Mouse (Mus musculus): ENCODE data around the gene Galnt7. TPM values are rescaled to one million over a fixed set of nuclear protein-coding genes. Genes with fewer than 3 reads are reported as not detected.

Galnt7 gene
- polyA plus RNA-seq, 1 experiment from 2014 or later, result 3.7 TPM

DNA sequence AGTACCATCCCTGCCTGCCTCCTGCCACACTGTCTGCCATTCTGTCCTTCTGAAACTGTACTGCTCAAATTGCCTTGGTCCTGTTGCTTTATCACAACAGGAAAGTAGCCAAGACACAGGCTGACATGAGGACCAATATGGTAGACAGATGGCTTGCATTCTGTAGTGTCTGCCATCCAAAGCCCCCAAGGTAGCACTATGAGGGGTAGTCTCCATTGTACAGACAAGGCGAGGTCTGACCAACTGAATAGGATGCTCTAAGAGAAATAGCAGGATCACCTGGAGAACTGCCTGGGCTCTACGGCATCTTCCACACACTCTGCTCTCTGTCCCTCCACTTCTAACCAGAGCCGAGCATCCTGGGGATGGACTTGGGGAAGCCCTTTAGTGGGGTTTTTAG lies 29.8 kb downstream of the Galnt7 start:
- no peak for ATAC-seq (ENCODE audit: low read depth)

DNA sequence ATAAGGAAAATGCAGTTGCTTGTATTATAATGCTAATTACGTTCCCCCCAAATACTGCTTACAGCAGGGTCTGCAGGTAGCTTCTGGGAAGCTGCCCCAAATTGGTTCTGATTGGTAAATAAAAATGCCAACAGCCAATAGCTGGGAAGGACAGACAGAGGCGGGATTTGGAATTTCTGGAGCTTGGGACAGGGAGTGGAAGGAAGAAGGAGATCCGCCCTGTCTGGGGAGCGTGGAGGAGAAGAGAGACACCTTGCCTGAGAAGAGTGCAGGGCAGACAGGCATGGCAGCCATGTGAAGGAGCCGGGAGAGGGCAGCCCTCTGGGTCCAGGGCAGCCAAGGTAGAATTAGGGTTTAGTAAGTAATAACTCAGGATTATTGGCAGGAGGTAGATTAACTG lies 35.9 kb downstream of the Galnt7 start:
- H3K9me3 ChIP-seq (replicated peaks; ENCODE audit: control insufficient read depth, low read length), result no peaks in the 10 kb centered on the region
- H3K27ac ChIP-seq (ENCODE audit: low read length), result no peak overlapping the region
- no peak overlapping the region for H3K4me3 ChIP-seq (ENCODE audit: low read depth, low read length)
- no peaks in the 10 kb centered on the region for H3K36me3 ChIP-seq (ENCODE audit: control insufficient read depth, insufficient read depth)
- no peaks in the 10 kb centered on the region for H3K4me1 ChIP-seq (ENCODE audit: control insufficient read depth, low read depth, low read length)
- H3K27me3 ChIP-seq (ENCODE audit: control insufficient read depth, insufficient read depth, low read depth, low read length), result no peaks in the 10 kb centered on the region
- no peak for ATAC-seq (ENCODE audit: low read depth)
- no peak overlapping the region for H3K4me2 ChIP-seq (ENCODE audit: low read depth, low read length)
- WGBS (ENCODE audit: insufficient replicate concordance), result 70% methylated on average over 5 of the region's 5 CpGs
- H3K9ac ChIP-seq (ENCODE audit: low read depth, low read length), result no peak overlapping the region

More for the DNA sequence above, 29.8 kb downstream of the Galnt7 start:
- no peak overlapping the region for H3K9ac ChIP-seq (ENCODE audit: low read depth, low read length)
- no peaks in the 10 kb centered on the region for H3K9me3 ChIP-seq (replicated peaks; ENCODE audit: control insufficient read depth, low read length)
- WGBS (ENCODE audit: insufficient replicate concordance), result 75% methylated on average over 3 of the region's 3 CpGs
- H3K27me3 ChIP-seq (ENCODE audit: control insufficient read depth, insufficient read depth, low read depth, low read length), result no peaks in the 10 kb centered on the region
- H3K27ac ChIP-seq (ENCODE audit: low read length), result no peak overlapping the region
- H3K4me1 ChIP-seq (ENCODE audit: control insufficient read depth, low read depth, low read length), result no peaks in the 10 kb centered on the region
- H3K36me3 ChIP-seq (ENCODE audit: control insufficient read depth, insufficient read depth), result no peaks in the 10 kb centered on the region
- no peak overlapping the region for H3K4me3 ChIP-seq (ENCODE audit: low read depth, low read length)
- H3K4me2 ChIP-seq (ENCODE audit: low read depth, low read length), result no peak overlapping the region

DNA sequence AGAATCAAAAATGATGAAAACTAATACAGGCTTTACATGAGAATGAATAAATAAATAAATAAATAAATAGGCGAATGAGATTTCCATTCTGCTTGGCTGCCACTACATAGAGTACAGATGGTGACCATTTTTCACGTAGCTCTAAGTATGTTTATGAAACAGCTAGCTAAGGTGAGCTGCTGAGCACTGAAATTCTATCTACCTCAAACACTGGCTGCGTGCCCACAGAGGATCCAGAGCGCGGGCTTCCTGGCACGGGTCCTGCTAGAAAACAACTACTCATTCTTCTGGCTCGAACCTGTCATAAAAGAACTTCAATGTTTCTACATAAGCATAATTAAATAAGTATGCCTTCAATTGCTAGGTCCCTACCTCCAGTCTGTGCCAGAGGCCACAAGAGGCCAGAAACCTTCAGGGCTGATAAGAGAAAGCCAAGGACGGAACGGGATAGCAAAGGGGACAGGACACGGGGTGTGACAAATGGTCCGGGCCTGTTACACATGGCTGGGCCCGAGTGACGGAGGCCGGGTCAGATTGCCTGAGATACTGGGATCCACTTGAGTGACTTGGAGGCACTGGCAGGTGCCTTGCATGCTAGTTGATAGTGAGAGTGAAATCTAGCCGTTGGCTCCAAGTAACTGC lies 37.7 kb downstream of the Galnt7 start:
- Histone ChIP-seq H3K4me1 (ENCODE audit: control insufficient read depth, low read depth, low read length) (no peaks in the 10 kb centered on the region; the same call in 1 of the 2 replicates), H3K9me3 (replicated peaks; ENCODE audit: control insufficient read depth, low read length) (no peaks in the 10 kb centered on the region), H3K4me2 (ENCODE audit: low read depth, low read length) (no peak overlapping the region), H3K27me3 (ENCODE audit: control insufficient read depth, insufficient read depth, low read depth, low read length) (no peaks in the 10 kb centered on the region), H3K27ac (ENCODE audit: low read length) (no peak overlapping the region), H3K4me3 (ENCODE audit: low read depth, low read length) (no peak overlapping the region), H3K36me3 (ENCODE audit: control insufficient read depth, insufficient read depth) (no peaks in the 10 kb centered on the region), H3K9ac (ENCODE audit: low read depth, low read length) (no peak overlapping the region)
- ATAC-seq (ENCODE audit: low read depth), result no peak
- 68% methylated on average over 15 of the region's 15 CpGs for WGBS (ENCODE audit: insufficient replicate concordance)

DNA sequence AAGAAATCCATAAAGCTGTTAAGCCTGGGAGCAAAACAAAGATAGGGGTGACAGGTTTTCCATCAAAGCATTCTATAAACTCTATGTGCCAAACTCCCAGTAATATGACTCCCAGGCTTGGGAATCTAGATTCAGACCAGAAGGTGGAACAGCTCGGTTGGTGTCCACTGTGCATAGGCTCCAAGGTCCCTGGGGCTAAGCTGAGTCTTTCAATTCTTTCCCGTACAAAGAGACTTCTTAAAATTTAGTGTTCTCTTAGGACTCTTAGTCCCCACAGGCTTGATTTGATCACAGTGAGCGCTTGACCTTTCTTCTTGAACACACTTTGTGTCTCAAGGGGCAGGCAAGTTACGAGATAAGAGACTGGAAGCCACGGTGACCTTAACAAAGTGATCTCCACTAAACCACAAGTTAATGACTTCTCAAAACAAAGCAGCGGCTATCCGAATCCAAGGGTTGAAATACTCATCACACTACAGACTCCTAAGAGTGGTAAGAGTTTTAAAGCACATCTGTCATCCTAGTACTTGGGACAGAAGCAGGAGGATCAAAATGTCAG lies 41.3 kb downstream of the Galnt7 start:
- no peaks in the 10 kb centered on the region for H3K9me3 ChIP-seq (replicated peaks; ENCODE audit: control insufficient read depth, low read length)
- H3K4me1 ChIP-seq (ENCODE audit: control insufficient read depth, low read depth, low read length), result no peaks in the 10 kb centered on the region; the same call in 1 of the 2 replicates
- H3K36me3 ChIP-seq (ENCODE audit: control insufficient read depth, insufficient read depth), result no peaks in the 10 kb centered on the region
- no peaks in the 10 kb centered on the region for H3K27me3 ChIP-seq (ENCODE audit: control insufficient read depth, insufficient read depth, low read depth, low read length)
- H3K27ac ChIP-seq (ENCODE audit: low read length), result no peak overlapping the region
- no peak overlapping the region for H3K4me2 ChIP-seq (ENCODE audit: low read depth, low read length)
- no peak overlapping the region for H3K4me3 ChIP-seq (ENCODE audit: low read depth, low read length)
- ATAC-seq (ENCODE audit: low read depth), result no peak
- 24% methylated on average over 7 of the region's 7 CpGs for WGBS (ENCODE audit: insufficient replicate concordance)
- H3K9ac ChIP-seq (ENCODE audit: low read depth, low read length), result no peak overlapping the region

DNA sequence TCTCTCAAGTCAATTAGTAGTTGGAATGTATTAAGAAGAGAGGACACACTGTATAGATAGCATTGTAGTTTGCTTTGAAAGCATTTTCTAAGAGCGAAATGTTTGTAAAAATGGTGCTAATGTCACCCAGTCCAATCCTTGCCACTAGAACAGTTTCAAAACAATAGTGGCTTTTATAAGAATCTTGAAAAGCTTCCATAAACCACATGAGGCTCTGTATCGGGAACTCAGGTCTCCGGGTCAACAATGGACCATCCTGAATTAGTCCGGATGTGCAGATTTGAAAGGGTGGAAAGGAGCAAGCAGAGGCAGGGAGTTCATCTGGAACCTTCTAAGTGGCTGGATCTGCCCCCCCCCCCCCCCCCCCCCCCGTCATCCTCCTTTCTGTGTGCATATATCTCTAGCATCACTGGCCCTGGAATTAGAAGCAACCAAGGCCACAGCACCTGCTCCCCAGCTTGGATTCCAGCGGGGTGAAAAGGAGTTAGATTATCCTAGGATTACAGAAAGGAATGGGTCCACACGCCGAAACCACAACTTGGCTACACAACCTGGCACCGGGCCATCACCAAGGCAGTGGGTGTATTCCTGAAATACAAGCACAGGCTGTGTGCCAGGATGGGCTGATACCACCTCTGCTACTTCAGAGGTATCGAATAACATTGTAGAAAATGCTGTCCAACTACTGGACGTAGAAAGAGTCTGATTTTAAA lies 42.0 kb downstream of the Galnt7 start:
- H3K9me3 ChIP-seq (replicated peaks; ENCODE audit: control insufficient read depth, low read length), result no peaks in the 10 kb centered on the region
- no peak overlapping the region for H3K9ac ChIP-seq (ENCODE audit: low read depth, low read length)
- ATAC-seq (ENCODE audit: low read depth), result no peak
- no peak overlapping the region for H3K4me2 ChIP-seq (ENCODE audit: low read depth, low read length)
- H3K27ac ChIP-seq (ENCODE audit: low read length), result no peak overlapping the region
- H3K27me3 ChIP-seq (ENCODE audit: control insufficient read depth, insufficient read depth, low read depth, low read length), result no peaks in the 10 kb centered on the region
- no peaks in the 10 kb centered on the region for H3K36me3 ChIP-seq (ENCODE audit: control insufficient read depth, insufficient read depth)
- H3K4me1 ChIP-seq (ENCODE audit: control insufficient read depth, low read depth, low read length), result no peaks in the 10 kb centered on the region; the same call in 1 of the 2 replicates
- WGBS (ENCODE audit: insufficient replicate concordance), result 77% methylated on average over 10 of the region's 11 CpGs
- H3K4me3 ChIP-seq (ENCODE audit: low read depth, low read length), result no peak overlapping the region

DNA sequence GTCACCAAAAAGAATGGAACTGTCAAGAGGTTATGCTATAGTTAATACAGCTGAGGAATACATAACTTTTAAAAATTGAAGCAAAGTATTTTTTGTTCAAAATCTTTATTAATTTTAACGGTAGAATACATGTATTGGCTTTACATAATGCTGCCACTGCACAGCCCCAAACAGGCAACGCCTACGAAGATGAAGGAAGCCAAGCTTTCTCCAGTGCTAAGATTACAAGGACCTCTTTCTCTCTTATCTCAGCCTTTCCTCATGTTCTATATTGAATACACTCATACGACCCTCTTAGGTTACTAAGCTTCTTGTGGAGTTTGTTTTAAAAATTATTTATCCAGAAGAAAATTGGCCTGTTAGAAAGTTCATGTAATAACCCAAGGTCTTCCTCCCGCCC lies 50.3 kb downstream of the Galnt7 start:
- Histone ChIP-seq H3K9me3 (replicated peaks; ENCODE audit: control insufficient read depth, low read length) (no peaks in the 10 kb centered on the region), H3K9ac (ENCODE audit: low read depth, low read length) (no peak overlapping the region), H3K4me2 (ENCODE audit: low read depth, low read length) (peak overlapping the region; percentile 1; the same call in 1 of the 2 replicates), H3K27ac (ENCODE audit: low read length) (no peak overlapping the region), H3K27me3 (ENCODE audit: control insufficient read depth, insufficient read depth, low read depth, low read length) (no peaks in the 10 kb centered on the region), H3K4me3 (ENCODE audit: low read depth, low read length) (no peak overlapping the region), H3K4me1 (ENCODE audit: control insufficient read depth, low read depth, low read length) (peaks cover 4% of the 10 kb centered on the region; the same call in 1 of the 2 replicates), H3K36me3 (ENCODE audit: control insufficient read depth, insufficient read depth) (no peaks in the 10 kb centered on the region)
- no peak for ATAC-seq (ENCODE audit: low read depth)
- WGBS (ENCODE audit: insufficient replicate concordance), result 36% methylated on average over 5 of the region's 5 CpGs

DNA sequence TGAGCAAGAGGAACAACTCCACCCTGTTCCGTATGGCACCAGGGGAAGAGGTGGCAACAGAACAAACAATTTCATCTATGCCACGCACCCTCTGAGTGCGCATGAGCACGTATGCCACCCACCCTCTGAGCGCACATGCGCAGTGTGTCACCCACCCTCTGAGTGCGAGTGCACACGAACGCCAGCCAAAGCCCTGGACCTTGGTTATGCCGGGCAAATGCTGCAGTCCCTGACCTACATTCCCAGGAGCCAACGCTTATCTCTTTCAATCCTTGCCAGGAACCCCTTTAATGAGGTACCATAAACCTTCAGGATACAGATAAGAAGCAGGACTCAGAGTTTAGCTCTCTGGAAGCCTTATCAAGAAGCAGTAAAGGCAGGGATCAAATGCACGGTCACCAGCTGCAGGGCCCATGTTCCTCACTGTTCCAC lies 50.8 kb downstream of the Galnt7 start:
- ATAC-seq (ENCODE audit: low read depth), result peak; percentile 63; the same call in 1 of the 2 replicates
- Histone ChIP-seq H3K9ac (ENCODE audit: low read depth, low read length) (no peak overlapping the region), H3K4me1 (ENCODE audit: control insufficient read depth, low read depth, low read length) (peaks cover 4% of the 10 kb centered on the region; the same call in 1 of the 2 replicates), H3K9me3 (replicated peaks; ENCODE audit: control insufficient read depth, low read length) (no peaks in the 10 kb centered on the region), H3K4me2 (ENCODE audit: low read depth, low read length) (peak overlapping the region; percentile 1; the same call in 1 of the 2 replicates), H3K36me3 (ENCODE audit: control insufficient read depth, insufficient read depth) (no peaks in the 10 kb centered on the region), H3K4me3 (ENCODE audit: low read depth, low read length) (no peak overlapping the region), H3K27ac (ENCODE audit: low read length) (no peak overlapping the region), H3K27me3 (ENCODE audit: control insufficient read depth, insufficient read depth, low read depth, low read length) (no peaks in the 10 kb centered on the region)
- WGBS (ENCODE audit: insufficient replicate concordance), result 39% methylated on average over 12 of the region's 12 CpGs

DNA sequence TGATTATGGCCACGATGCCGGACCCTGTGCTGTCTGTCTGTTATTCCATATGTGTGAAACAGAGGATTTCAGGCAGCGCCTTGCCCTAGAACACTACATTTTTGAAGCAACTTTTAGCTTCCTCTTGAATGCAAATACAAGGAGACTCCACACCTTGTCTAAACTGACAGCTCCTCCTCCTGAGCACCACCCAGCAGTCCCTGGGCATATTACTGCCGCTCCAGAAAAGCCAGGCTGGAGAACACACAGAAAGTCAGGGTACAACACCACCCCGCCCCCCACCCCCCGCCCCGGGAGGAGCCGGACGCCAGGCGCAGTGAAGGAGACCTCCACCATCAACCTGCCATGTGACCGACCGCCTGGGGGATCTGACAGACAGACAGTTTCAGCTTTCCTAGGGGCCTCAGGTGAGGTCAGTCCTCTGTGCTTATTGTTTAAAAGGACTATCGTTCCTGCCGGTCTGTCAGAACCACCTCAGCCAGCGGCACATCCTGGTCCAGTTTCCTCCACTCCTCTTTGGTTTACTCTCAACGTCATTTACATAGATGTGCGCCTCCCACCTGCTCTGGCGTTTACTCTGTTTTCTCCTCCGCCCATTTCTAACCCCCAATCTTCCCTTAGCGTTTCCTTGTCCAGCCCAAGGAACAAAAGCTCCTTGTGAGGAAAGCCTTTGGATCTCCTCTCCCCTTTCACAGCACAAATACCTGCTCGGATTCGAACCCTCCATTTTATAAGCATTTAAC lies 52.8 kb downstream of the Galnt7 start:
- peak overlapping the region; percentile 41 for H3K4me2 ChIP-seq (ENCODE audit: low read depth, low read length)
- no peaks in the 10 kb centered on the region for H3K27me3 ChIP-seq (ENCODE audit: control insufficient read depth, insufficient read depth, low read depth, low read length)
- WGBS (ENCODE audit: insufficient replicate concordance), result 34% methylated on average over 22 of the region's 22 CpGs
- H3K36me3 ChIP-seq (ENCODE audit: control insufficient read depth, insufficient read depth), result no peaks in the 10 kb centered on the region
- H3K9ac ChIP-seq (ENCODE audit: low read depth, low read length), result no peak overlapping the region
- H3K4me1 ChIP-seq (ENCODE audit: control insufficient read depth, low read depth, low read length), result peaks cover 4% of the 10 kb centered on the region; the same call in 1 of the 2 replicates
- H3K4me3 ChIP-seq (ENCODE audit: low read depth, low read length), result no peak overlapping the region
- no peak overlapping the region for H3K27ac ChIP-seq (ENCODE audit: low read length)
- ATAC-seq (ENCODE audit: low read depth), result no peak
- H3K9me3 ChIP-seq (replicated peaks; ENCODE audit: control insufficient read depth, low read length), result no peaks in the 10 kb centered on the region

All from liver, embryonic 16.5 days (tissue).